Mouse (Mus musculus) megakaryocyte, embryonic 14.5 days (primary cell): ENCODE measurements at regions not wholly inside any gene's neighbourhood (a gene's known extent, or its start where the extent isn't known, plus 50 kb on each side); places are given as distances from the start of the nearest gene placed in this dataset.

Source experiments
- H3K27me3 ChIP-seq: replicated peaks from 2 replicates; pipeline ENCODE3; 2012; ENCODE audit warnings: inconsistent platforms
- H3K36me3 ChIP-seq: replicated peaks from 2 replicates; pipeline ENCODE3; 2012; ENCODE audit warnings: low read length, inconsistent platforms, mixed read lengths
- H3K4me1 ChIP-seq: 2 replicates; pipeline ENCODE4 v1.6.1; 2012; ENCODE audit warnings: inconsistent platforms
- H3K4me3 ChIP-seq: replicated peaks from 2 replicates; pipeline ENCODE3; 2012; ENCODE audit warnings: moderate library complexity, mild to moderate bottlenecking, inconsistent platforms
- H3K9me3 ChIP-seq: 2 replicates; pipeline ENCODE4 v1.6.1; 2012; ENCODE audit warnings: inconsistent platforms
- FLI1 ChIP-seq: IDR thresholded peaks from 2 replicates; pipeline ENCODE4 v1.6.1; 2012; ENCODE audit warnings: low read length, inconsistent platforms, mixed read lengths
- GATA1 ChIP-seq: IDR thresholded peaks from 3 replicates; pipeline ENCODE4 v1.6.1; 2012; ENCODE audit warnings: mixed read lengths, low read length, inconsistent platforms, borderline replicate concordance

GRCm38 (mm10) chr13:111939534-111940115 is 130.8 kb upstream of the Map3k1 start:
- no peak overlapping the region for H3K4me3 ChIP-seq
- H3K36me3 ChIP-seq: no peaks in the 10 kb centered on the region
- H3K4me1 ChIP-seq: peaks cover 5% of the 10 kb centered on the region; the same call in 1 of the 2 replicates
- TF ChIP-seq GATA1: no peak
- no peak for TF ChIP-seq FLI1
- H3K27me3 ChIP-seq: peaks cover 5% of the 10 kb centered on the region
- H3K9me3 ChIP-seq: no peaks in the 10 kb centered on the region

- TF ChIP-seq FLI1 (no peak), GATA1 (no peak)
- Histone ChIP-seq H3K27me3 (peaks cover 5% of the 10 kb centered on the region), H3K4me1 (peaks cover 5% of the 10 kb centered on the region; the same call in 1 of the 2 replicates), H3K9me3 (no peaks in the 10 kb centered on the region), H3K4me3 (no peak overlapping the region), H3K36me3 (no peaks in the 10 kb centered on the region)
Measured at GRCm38 (mm10) chr13:111940275-111940674, 131.5 kb upstream of the Map3k1 start.

GRCm38 (mm10) chr13:111940796-111941513 is 132.2 kb upstream of the Map3k1 start:
- TF ChIP-seq GATA1: no peak
- no peak for TF ChIP-seq FLI1
- Histone ChIP-seq H3K4me1 (peaks cover 3% of the 10 kb centered on the region; the same call in 1 of the 2 replicates), H3K4me3 (no peak overlapping the region), H3K27me3 (peaks cover 5% of the 10 kb centered on the region), H3K36me3 (no peaks in the 10 kb centered on the region), H3K9me3 (no peaks in the 10 kb centered on the region)

GRCm38 (mm10) chr13:111941946-111942345 is 133.2 kb upstream of the Map3k1 start:
- Histone ChIP-seq H3K27me3 (peaks cover 3% of the 10 kb centered on the region), H3K36me3 (no peaks in the 10 kb centered on the region), H3K4me3 (no peak overlapping the region), H3K4me1 (no peaks in the 10 kb centered on the region), H3K9me3 (0 out of 2 replicates have a peak, but pooled peaks cover 2% of the 10 kb centered on the region)
- TF ChIP-seq GATA1 (no peak), FLI1 (no peak)

- Histone ChIP-seq H3K4me3 (no peak overlapping the region), H3K27me3 (peaks cover 1% of the 10 kb centered on the region), H3K36me3 (no peaks in the 10 kb centered on the region), H3K4me1 (no peaks in the 10 kb centered on the region), H3K9me3 (0 out of 2 replicates have a peak, but pooled peaks cover 3% of the 10 kb centered on the region)
- TF ChIP-seq FLI1 (no peak), GATA1 (no peak)
Measured at GRCm38 (mm10) chr13:111943392-111944088, 134.7 kb upstream of the Map3k1 start.

GRCm38 (mm10) chr13:111944089-111944406 is 135.3 kb upstream of the Map3k1 start:
- TF ChIP-seq FLI1: no peak
- no peak for TF ChIP-seq GATA1
- Histone ChIP-seq H3K36me3 (no peaks in the 10 kb centered on the region), H3K27me3 (peaks cover 1% of the 10 kb centered on the region), H3K9me3 (0 out of 2 replicates have a peak, but pooled peaks cover 3% of the 10 kb centered on the region), H3K4me1 (no peaks in the 10 kb centered on the region), H3K4me3 (no peak overlapping the region)

GRCm38 (mm10) chr13:111946271-111946670 is 137.5 kb upstream of the Map3k1 start:
- H3K9me3 ChIP-seq: 0 out of 2 replicates have a peak, but pooled peaks cover 3% of the 10 kb centered on the region
- H3K36me3 ChIP-seq: no peaks in the 10 kb centered on the region
- H3K27me3 ChIP-seq: peaks cover 1% of the 10 kb centered on the region
- TF ChIP-seq FLI1: no peak
- TF ChIP-seq GATA1: no peak
- H3K4me1 ChIP-seq: no peaks in the 10 kb centered on the region
- no peak overlapping the region for H3K4me3 ChIP-seq

- Histone ChIP-seq H3K27me3 (peaks cover 1% of the 10 kb centered on the region), H3K9me3 (0 out of 2 replicates have a peak, but pooled peaks cover 3% of the 10 kb centered on the region), H3K4me1 (no peaks in the 10 kb centered on the region), H3K4me3 (no peak overlapping the region), H3K36me3 (no peaks in the 10 kb centered on the region)
- no peak for TF ChIP-seq GATA1
- TF ChIP-seq FLI1: no peak
Measured at GRCm38 (mm10) chr13:111946811-111947210, 138.0 kb upstream of the Map3k1 start.

- TF ChIP-seq FLI1 (no peak), GATA1 (no peak)
- no peak overlapping the region for H3K4me3 ChIP-seq
- H3K4me1 ChIP-seq: no peaks in the 10 kb centered on the region
- H3K9me3 ChIP-seq: 0 out of 2 replicates have a peak, but pooled peaks cover 3% of the 10 kb centered on the region
- H3K36me3 ChIP-seq: no peaks in the 10 kb centered on the region
- H3K27me3 ChIP-seq: no peaks in the 10 kb centered on the region
Measured at GRCm38 (mm10) chr13:111948395-111948794, 139.6 kb upstream of the Map3k1 start.

GRCm38 (mm10) chr13:111950042-111950441 is 141.2 kb upstream of the Map3k1 start:
- Histone ChIP-seq H3K9me3 (0 out of 2 replicates have a peak, but pooled peaks cover 3% of the 10 kb centered on the region), H3K4me1 (no peaks in the 10 kb centered on the region), H3K36me3 (no peaks in the 10 kb centered on the region), H3K4me3 (no peak overlapping the region), H3K27me3 (no peaks in the 10 kb centered on the region)
- no peak for TF ChIP-seq FLI1
